Mouse (Mus musculus): Measurements from ENCODE around the gene Kif5a. TPM values are rescaled to one million over a fixed set of nuclear protein-coding genes. Genes with fewer than 3 reads are reported as not detected.

Kif5a gene
- polyA plus RNA-seq, 1 experiment from 2014 or later, result 1.3 TPM

GRCm38 (mm10) chr10:127269884-127270283 lies 6.7 kb upstream of the Kif5a start:
- Histone ChIP-seq H3K4me3 (no peak overlapping the region), H3K4me1 (peaks cover 20% of the 10 kb centered on the region), H3K4me2 (no peak overlapping the region), H3K9me3 (no peaks in the 10 kb centered on the region), H3K36me3 (peaks cover 45% of the 10 kb centered on the region), H3K27me3 (no peaks in the 10 kb centered on the region), H3K9ac (no peak overlapping the region), H3K27ac (no peak overlapping the region)
- ATAC-seq (ENCODE audit: borderline replicate concordance, extremely low read depth, low FRiP score, low TSS enrichment), result no peak
- 74% methylated on average over 4 of the region's 4 CpGs for WGBS

- Histone ChIP-seq H3K36me3 (peaks cover 41% of the 10 kb centered on the region), H3K9me3 (no peaks in the 10 kb centered on the region), H3K4me2 (no peak overlapping the region), H3K4me1 (peaks cover 20% of the 10 kb centered on the region), H3K27me3 (peaks cover 7% of the 10 kb centered on the region; the same call in 1 of the 2 replicates), H3K27ac (no peak overlapping the region), H3K4me3 (no peak overlapping the region), H3K9ac (no peak overlapping the region)
- no peak for ATAC-seq (ENCODE audit: borderline replicate concordance, extremely low read depth, low FRiP score, low TSS enrichment)
- 71% methylated on average over 12 of the region's 12 CpGs for WGBS
These were observed 5.9 kb upstream of the Kif5a start for GRCm38 (mm10) chr10:127269036-127269435.

- Histone ChIP-seq H3K36me3 (peaks cover 40% of the 10 kb centered on the region), H3K4me2 (no peak overlapping the region), H3K27ac (no peak overlapping the region), H3K4me1 (peaks cover 20% of the 10 kb centered on the region), H3K4me3 (no peak overlapping the region), H3K9ac (no peak overlapping the region), H3K9me3 (no peaks in the 10 kb centered on the region), H3K27me3 (peaks cover 12% of the 10 kb centered on the region)
- 61% methylated on average over 5 of the region's 5 CpGs for WGBS
- no peak for ATAC-seq (ENCODE audit: borderline replicate concordance, extremely low read depth, low FRiP score, low TSS enrichment)
These were observed 5.3 kb upstream of the Kif5a start for GRCm38 (mm10) chr10:127268401-127268800.

- Histone ChIP-seq H3K27ac (no peak overlapping the region), H3K4me2 (peak overlapping the region; percentile 84), H3K36me3 (peaks cover 29% of the 10 kb centered on the region), H3K4me3 (peak overlapping the region; percentile 99), H3K27me3 (peaks cover 23% of the 10 kb centered on the region), H3K4me1 (peaks cover 26% of the 10 kb centered on the region), H3K9me3 (no peaks in the 10 kb centered on the region), H3K9ac (peak overlapping the region; percentile 100)
- no peak for ATAC-seq (ENCODE audit: borderline replicate concordance, extremely low read depth, low FRiP score, low TSS enrichment)
- WGBS, result 72% methylated on average over 5 of the region's 5 CpGs
These were observed 4.2 kb upstream of the Kif5a start for GRCm38 (mm10) chr10:127267318-127267717.

GRCm38 (mm10) chr10:127266112-127267091 lies 3.3 kb upstream of the Kif5a start, which contains the start of gene Dctn2:
Dctn2 (plus strand) TSS chr10:127266368.
- Histone ChIP-seq H3K27ac (peak within 1 kb of the TSS; percentile 85), H3K4me1 (peaks cover 28% of the 10 kb centered on the region), H3K27me3 (peaks cover 32% of the 10 kb centered on the region), H3K9me3 (no peaks in the 10 kb centered on the region), H3K4me2 (peak within 1 kb of the TSS; percentile 84), H3K36me3 (peaks cover 22% of the 10 kb centered on the region), H3K9ac (peak within 1 kb of the TSS; percentile 100), H3K4me3 (peak within 1 kb of the TSS; percentile 99)
- ATAC-seq (ENCODE audit: borderline replicate concordance, extremely low read depth, low FRiP score, low TSS enrichment), result peak; percentile 99
- under 1% methylated on average over 67 of the region's 70 CpGs for WGBS

- peaks cover 28% of the 10 kb centered on the region for H3K4me1 ChIP-seq
- no peak for ATAC-seq (ENCODE audit: borderline replicate concordance, extremely low read depth, low FRiP score, low TSS enrichment)
- H3K36me3 ChIP-seq, result peaks cover 17% of the 10 kb centered on the region
- no peak overlapping the region for H3K27ac ChIP-seq
- no peak overlapping the region for H3K9ac ChIP-seq
- peaks cover 39% of the 10 kb centered on the region for H3K27me3 ChIP-seq
- H3K4me2 ChIP-seq, result peak overlapping the region; percentile 46
- H3K9me3 ChIP-seq, result no peaks in the 10 kb centered on the region
- 25% methylated on average over 4 of the region's 4 CpGs for WGBS
- H3K4me3 ChIP-seq, result peak overlapping the region; percentile 99
These were observed 2.6 kb upstream of the Kif5a start for GRCm38 (mm10) chr10:127265727-127266111.

- 71% methylated on average over 4 of the region's 4 CpGs for WGBS
- Histone ChIP-seq H3K9me3 (no peaks in the 10 kb centered on the region), H3K4me1 (peaks cover 28% of the 10 kb centered on the region), H3K27me3 (peaks cover 39% of the 10 kb centered on the region), H3K4me3 (no peak overlapping the region), H3K36me3 (peaks cover 12% of the 10 kb centered on the region), H3K4me2 (no peak overlapping the region), H3K27ac (no peak overlapping the region), H3K9ac (no peak overlapping the region)
- ATAC-seq (ENCODE audit: borderline replicate concordance, extremely low read depth, low FRiP score, low TSS enrichment), result no peak
These were observed 1.8 kb upstream of the Kif5a start for GRCm38 (mm10) chr10:127264971-127265370.

GRCm38 (mm10) chr10:127264336-127264735 lies 1.2 kb upstream of the Kif5a start:
- no peak overlapping the region for H3K4me2 ChIP-seq
- peaks cover 28% of the 10 kb centered on the region for H3K4me1 ChIP-seq
- peaks cover 39% of the 10 kb centered on the region for H3K27me3 ChIP-seq
- no peaks in the 10 kb centered on the region for H3K9me3 ChIP-seq
- 68% methylated on average over 8 of the region's 8 CpGs for WGBS
- no peak for ATAC-seq (ENCODE audit: borderline replicate concordance, extremely low read depth, low FRiP score, low TSS enrichment)
- H3K4me3 ChIP-seq, result no peak overlapping the region
- H3K9ac ChIP-seq, result no peak overlapping the region
- peaks cover 10% of the 10 kb centered on the region for H3K36me3 ChIP-seq
- H3K27ac ChIP-seq, result no peak overlapping the region

GRCm38 (mm10) chr10:127263631-127264030 lies 483 bp upstream of the Kif5a start:
- H3K9me3 ChIP-seq, result no peaks in the 10 kb centered on the region
- peaks cover 39% of the 10 kb centered on the region for H3K27me3 ChIP-seq
- no peak overlapping the region for H3K4me2 ChIP-seq
- H3K9ac ChIP-seq, result no peak overlapping the region
- H3K36me3 ChIP-seq, result peaks cover 4% of the 10 kb centered on the region; the same call in 1 of the 2 replicates
- WGBS, result 64% methylated on average over 3 of the region's 3 CpGs
- H3K4me1 ChIP-seq, result peaks cover 26% of the 10 kb centered on the region
- ATAC-seq (ENCODE audit: borderline replicate concordance, extremely low read depth, low FRiP score, low TSS enrichment), result no peak
- no peak overlapping the region for H3K4me3 ChIP-seq
- no peak overlapping the region for H3K27ac ChIP-seq

- Histone ChIP-seq H3K4me2 (peak overlapping the region; percentile 81; the same call in 1 of the 2 replicates), H3K27ac (no peak overlapping the region), H3K9me3 (no peaks in the 10 kb centered on the region), H3K9ac (no peak overlapping the region), H3K27me3 (peaks cover 39% of the 10 kb centered on the region), H3K4me1 (peaks cover 9% of the 10 kb centered on the region), H3K36me3 (no peaks in the 10 kb centered on the region), H3K4me3 (0 out of 2 replicates have a peak overlapping the region, but pooled peaks have one; percentile 43)
- ATAC-seq (ENCODE audit: borderline replicate concordance, extremely low read depth, low FRiP score, low TSS enrichment), result no peak
- 63% methylated on average over 15 of the region's 15 CpGs for WGBS
These were observed 1.2 kb downstream of the Kif5a start for GRCm38 (mm10) chr10:127261706-127262547.

GRCm38 (mm10) chr10:127258489-127258888 lies 4.7 kb downstream of the Kif5a start:
- ATAC-seq (ENCODE audit: borderline replicate concordance, extremely low read depth, low FRiP score, low TSS enrichment), result no peak
- H3K27ac ChIP-seq, result no peak overlapping the region
- peaks cover 28% of the 10 kb centered on the region for H3K27me3 ChIP-seq
- H3K4me3 ChIP-seq, result no peak overlapping the region
- 67% methylated on average over 8 of the region's 8 CpGs for WGBS
- H3K4me1 ChIP-seq, result peaks cover 8% of the 10 kb centered on the region
- no peaks in the 10 kb centered on the region for H3K9me3 ChIP-seq
- no peaks in the 10 kb centered on the region for H3K36me3 ChIP-seq
- H3K9ac ChIP-seq, result no peak overlapping the region
- H3K4me2 ChIP-seq, result no peak overlapping the region

Data from lung, embryonic 15.5 days (tissue).